Mouse (Mus musculus): ENCODE results near the gene Pou3f4. TPM values are rescaled to one million over a fixed set of nuclear protein-coding genes. Genes with fewer than 3 reads are reported as not detected.

Pou3f4 gene
- total and polyA plus RNA-seq, 3 experiments, result not detected

- Histone ChIP-seq H3K36me3 (ENCODE audit: control insufficient read depth in 1 of 2, insufficient read depth in 2 of 2, low read length in 2 of 2) (peaks cover 0 to 13% of the 10 kb centered on the region in 2 experiments; a peak in 2 of 4 replicates), H3K9ac (ENCODE audit: control insufficient read depth, low read depth, low read length, poor library complexity, severe bottlenecking) (no peak overlapping the region), H3K4me3 (ENCODE audit: control insufficient read depth in 1 of 2, insufficient read depth in 1 of 2, low read depth in 2 of 2, low read length in 2 of 2) (no peak overlapping the region), H3K79me2 (ENCODE audit: control insufficient read depth, insufficient read depth, low read length, poor library complexity) (no peaks in the 10 kb centered on the region), H3K27ac (ENCODE audit: control insufficient read depth, low read depth, low read length) (no peak overlapping the region), H3K9me3 (replicated peaks; ENCODE audit: insufficient read depth, low read length) (no peaks in the 10 kb centered on the region), H3K4me1 (ENCODE audit: control insufficient read depth in 1 of 2, insufficient read depth in 2 of 2, low read length in 2 of 2) (peaks cover 7 to 9% of the 10 kb centered on the region in 2 experiments), H3K27me3 (ENCODE audit: control insufficient read depth in 1 of 2, insufficient read depth in 2 of 2, low read length in 2 of 2) (no peaks in the 10 kb centered on the region)
- no peak for DNase-seq (ENCODE audit: low read depth, low spot score)
- TF ChIP-seq TCF12 (IDR thresholded peaks at IDR 0.05; ENCODE audit: low read depth, low read length), result no peak
- TF ChIP-seq USF2 (IDR thresholded peaks at IDR 0.05; ENCODE audit: borderline replicate concordance in 1 of 2, insufficient read depth in 1 of 2, low read depth in 1 of 2, low read length in 2 of 2), result no peak
- TF ChIP-seq ZC3H11A (IDR thresholded peaks at IDR 0.05; ENCODE audit: low read depth, low read length), result no peak
- no peak for TF ChIP-seq ZMIZ1 (IDR thresholded peaks at IDR 0.05; ENCODE audit: low read depth, low read length)
- TF ChIP-seq HCFC1 (IDR thresholded peaks at IDR 0.05; ENCODE audit: low read depth, low read length), result no peak
- no peak for TF ChIP-seq NELFE (IDR thresholded peaks at IDR 0.05; ENCODE audit: low read depth, low read length)
These were observed 679 bp upstream of the Pou3f4 start for GRCm38 (mm10) chrX:110813401-110813800.

DNA sequence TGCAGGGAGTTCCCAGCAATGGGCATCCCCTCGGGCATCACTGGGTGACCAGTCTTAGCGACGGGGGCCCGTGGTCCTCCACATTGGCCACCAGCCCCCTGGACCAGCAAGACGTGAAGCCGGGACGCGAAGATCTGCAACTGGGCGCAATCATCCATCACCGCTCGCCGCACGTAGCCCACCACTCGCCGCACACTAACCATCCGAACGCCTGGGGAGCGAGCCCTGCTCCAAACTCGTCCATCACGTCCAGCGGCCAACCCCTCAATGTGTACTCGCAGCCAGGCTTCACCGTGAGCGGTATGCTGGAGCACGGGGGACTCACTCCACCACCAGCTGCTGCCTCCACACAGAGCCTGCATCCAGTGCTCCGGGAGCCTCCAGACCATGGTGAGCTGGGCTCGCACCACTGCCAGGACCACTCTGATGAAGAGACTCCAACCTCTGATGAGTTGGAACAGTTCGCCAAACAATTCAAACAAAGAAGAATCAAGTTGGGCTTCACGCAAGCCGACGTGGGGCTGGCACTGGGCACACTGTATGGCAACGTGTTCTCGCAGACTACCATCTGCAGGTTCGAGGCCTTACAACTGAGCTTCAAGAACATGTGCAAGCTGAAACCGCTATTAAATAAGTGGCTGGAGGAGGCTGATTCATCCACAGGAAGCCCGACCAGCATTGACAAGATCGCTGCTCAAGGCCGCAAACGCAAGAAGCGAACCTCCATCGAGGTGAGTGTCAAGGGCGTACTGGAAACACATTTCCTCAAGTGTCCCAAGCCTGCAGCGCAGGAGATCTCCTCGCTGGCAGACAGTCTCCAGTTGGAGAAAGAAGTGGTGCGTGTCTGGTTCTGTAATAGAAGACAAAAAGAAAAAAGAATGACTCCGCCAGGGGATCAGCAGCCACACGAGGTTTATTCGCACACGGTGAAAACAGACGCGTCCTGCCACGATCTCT is 790 bp downstream of the Pou3f4 start:
- Histone ChIP-seq H3K9me3 (replicated peaks; ENCODE audit: insufficient read depth, low read length) (no peaks in the 10 kb centered on the region), H3K4me1 (ENCODE audit: control insufficient read depth in 1 of 2, insufficient read depth in 2 of 2, low read length in 2 of 2) (peaks cover 7 to 9% of the 10 kb centered on the region in 2 experiments), H3K79me2 (ENCODE audit: control insufficient read depth, insufficient read depth, low read length, poor library complexity) (no peaks in the 10 kb centered on the region), H3K27me3 (ENCODE audit: control insufficient read depth in 1 of 2, insufficient read depth in 2 of 2, low read length in 2 of 2) (no peaks in the 10 kb centered on the region), H3K9ac (ENCODE audit: control insufficient read depth, low read depth, low read length, poor library complexity, severe bottlenecking) (no peak overlapping the region), H3K4me3 (ENCODE audit: control insufficient read depth in 1 of 2, insufficient read depth in 1 of 2, low read depth in 2 of 2, low read length in 2 of 2) (no peak overlapping the region), H3K36me3 (ENCODE audit: control insufficient read depth in 1 of 2, insufficient read depth in 2 of 2, low read length in 2 of 2) (peaks cover 0 to 13% of the 10 kb centered on the region in 2 experiments; a peak in 2 of 4 replicates), H3K27ac (ENCODE audit: control insufficient read depth, low read depth, low read length) (no peak overlapping the region)
- DNase-seq (ENCODE audit: low read depth, low spot score), result no peak
- TF ChIP-seq TCF12 (IDR thresholded peaks at IDR 0.05; ENCODE audit: low read depth, low read length) (no peak), SIN3A (IDR thresholded peaks at IDR 0.05; ENCODE audit: low read length) (no peak), MYB (IDR thresholded peaks at IDR 0.05; ENCODE audit: low read depth, low read length) (no peak), MXI1 (IDR thresholded peaks at IDR 0.05; ENCODE audit: low read depth, low read length) (no peak), GABPA (IDR thresholded peaks at IDR 0.05; ENCODE audit: low read depth, low read length) (no peak), POLR2A (IDR thresholded peaks at IDR 0.05; ENCODE audit: control insufficient read depth in 1 of 2, insufficient read depth in 1 of 2, low read depth in 1 of 2, low read length in 2 of 2, poor library complexity in 1 of 2) (no peak), MEF2A (IDR thresholded peaks at IDR 0.05; ENCODE audit: extremely low read depth, insufficient replicate concordance, low read depth, low read length, poor library complexity, severe bottlenecking) (no peak), MYC (IDR thresholded peaks at IDR 0.05; ENCODE audit: low read depth, low read length) (no peak)

Measured in MEL (cell line).